Mouse (Mus musculus) macrophage (primary cell): ENCODE measurements at regions not wholly inside any gene's neighbourhood (a gene's known extent, or its start where the extent isn't known, plus 50 kb on each side); places are given as distances from the start of the nearest gene placed in this dataset.

Source experiments
- H3K27ac ChIP-seq: fragments of 350-480 bp; formaldehyde crosslinking; 2 replicates; pipeline ENCODE4 v1.9.0; 2021
- H3K36me3 ChIP-seq: fragments of 350-480 bp; formaldehyde crosslinking; 2 replicates; pipeline ENCODE4 v1.9.0; 2021; ENCODE audit errors: inconsistent target
- H3K4me3 ChIP-seq: fragments of 350-480 bp; formaldehyde crosslinking; 2 replicates; pipeline ENCODE4 v1.9.0; 2021; ENCODE audit errors: inconsistent target
- H3K79me2 ChIP-seq: fragments of 350-480 bp; formaldehyde crosslinking; 2 replicates; pipeline ENCODE4 v1.9.0; 2021; ENCODE audit errors: inconsistent target
- WGBS: methylation state at CpG from one replicate; pipeline ENCODE4 v1.1.7; 2026; ENCODE audit warnings: inconsistent platforms; ENCODE audit not compliant: missing documents; 5-methylcytosine and 5-hydroxymethylcytosine counted together

GRCm38 (mm10) chr6:101921186-101921585 lies 543.5 kb upstream of the Pdzrn3 start:
- H3K36me3 ChIP-seq: no peaks in the 10 kb centered on the region
- no peaks in the 10 kb centered on the region for H3K79me2 ChIP-seq
- H3K27ac ChIP-seq: no peak overlapping the region
- no peak overlapping the region for H3K4me3 ChIP-seq

GRCm38 (mm10) chr6:101918914-101919313 lies 541.2 kb upstream of the Pdzrn3 start:
- Histone ChIP-seq H3K4me3 (no peak overlapping the region), H3K27ac (no peak overlapping the region), H3K36me3 (no peaks in the 10 kb centered on the region), H3K79me2 (no peaks in the 10 kb centered on the region)

GRCm38 (mm10) chr6:101905029-101905342 lies 527.3 kb upstream of the Pdzrn3 start:
- no peak overlapping the region for H3K27ac ChIP-seq
- no peaks in the 10 kb centered on the region for H3K36me3 ChIP-seq
- 79% methylated on average over 2 of the region's 2 CpGs for WGBS
- H3K79me2 ChIP-seq: no peaks in the 10 kb centered on the region
- no peak overlapping the region for H3K4me3 ChIP-seq

GRCm38 (mm10) chr6:101904234-101905028 lies 526.7 kb upstream of the Pdzrn3 start:
- WGBS: 64% methylated on average over 2 of the region's 2 CpGs
- Histone ChIP-seq H3K27ac (no peak overlapping the region), H3K36me3 (no peaks in the 10 kb centered on the region), H3K79me2 (no peaks in the 10 kb centered on the region), H3K4me3 (no peak overlapping the region)

- WGBS: 83% methylated on average over 2 of the region's 2 CpGs
- Histone ChIP-seq H3K4me3 (no peak overlapping the region), H3K36me3 (no peaks in the 10 kb centered on the region), H3K79me2 (no peaks in the 10 kb centered on the region), H3K27ac (no peak overlapping the region)
Observed at GRCm38 (mm10) chr6:101902276-101902675, 524.6 kb upstream of the Pdzrn3 start.

- WGBS: 86% methylated on average over 4 of the region's 4 CpGs
- Histone ChIP-seq H3K4me3 (no peak overlapping the region), H3K79me2 (no peaks in the 10 kb centered on the region), H3K36me3 (no peaks in the 10 kb centered on the region), H3K27ac (no peak overlapping the region)
Observed at GRCm38 (mm10) chr6:101898544-101898943, 520.8 kb upstream of the Pdzrn3 start.

GRCm38 (mm10) chr6:101890655-101891054 lies 513.0 kb upstream of the Pdzrn3 start:
- H3K36me3 ChIP-seq: no peaks in the 10 kb centered on the region
- no peaks in the 10 kb centered on the region for H3K79me2 ChIP-seq
- no peak overlapping the region for H3K4me3 ChIP-seq
- no peak overlapping the region for H3K27ac ChIP-seq

GRCm38 (mm10) chr6:101882938-101883337 lies 505.2 kb upstream of the Pdzrn3 start:
- Histone ChIP-seq H3K27ac (no peak overlapping the region), H3K4me3 (no peak overlapping the region), H3K79me2 (no peaks in the 10 kb centered on the region), H3K36me3 (no peaks in the 10 kb centered on the region)
- WGBS: 78% methylated on average over 4 of the region's 4 CpGs

- WGBS: 56% methylated on average over 1 of the region's 1 CpGs
- Histone ChIP-seq H3K79me2 (no peaks in the 10 kb centered on the region), H3K27ac (no peak overlapping the region)
Observed at GRCm38 (mm10) chr6:101874894-101875293, 497.2 kb upstream of the Pdzrn3 start.

GRCm38 (mm10) chr6:101858895-101859294 lies 481.2 kb upstream of the Pdzrn3 start:
- 77% methylated on average over 5 of the region's 5 CpGs for WGBS
- H3K4me3 ChIP-seq: no peak overlapping the region
- H3K27ac ChIP-seq: no peak overlapping the region
- no peaks in the 10 kb centered on the region for H3K36me3 ChIP-seq
- H3K79me2 ChIP-seq: no peaks in the 10 kb centered on the region

More at GRCm38 (mm10) chr6:101874894-101875293, 497.2 kb upstream of the Pdzrn3 start:
- Histone ChIP-seq H3K36me3 (no peaks in the 10 kb centered on the region), H3K4me3 (no peak overlapping the region)

- no peaks in the 10 kb centered on the region for H3K79me2 ChIP-seq
- no peak overlapping the region for H3K4me3 ChIP-seq
- no peaks in the 10 kb centered on the region for H3K36me3 ChIP-seq
- no peak overlapping the region for H3K27ac ChIP-seq
- 93% methylated on average over 4 of the region's 4 CpGs for WGBS
Observed at GRCm38 (mm10) chr6:101840695-101841094, 463.0 kb upstream of the Pdzrn3 start.

GRCm38 (mm10) chr6:101837563-101837962 lies 459.9 kb upstream of the Pdzrn3 start:
- 94% methylated on average over 6 of the region's 6 CpGs for WGBS
- H3K36me3 ChIP-seq: no peaks in the 10 kb centered on the region
- no peaks in the 10 kb centered on the region for H3K79me2 ChIP-seq
- H3K4me3 ChIP-seq: no peak overlapping the region
- H3K27ac ChIP-seq: no peak overlapping the region

- Histone ChIP-seq H3K79me2 (no peaks in the 10 kb centered on the region), H3K36me3 (no peaks in the 10 kb centered on the region), H3K4me3 (no peak overlapping the region), H3K27ac (no peak overlapping the region)
- 55% methylated on average over 2 of the region's 2 CpGs for WGBS
Observed at GRCm38 (mm10) chr6:101793986-101794385, 416.3 kb upstream of the Pdzrn3 start.

- Histone ChIP-seq H3K27ac (no peak overlapping the region), H3K4me3 (no peak overlapping the region), H3K36me3 (no peaks in the 10 kb centered on the region), H3K79me2 (no peaks in the 10 kb centered on the region)
- WGBS: 85% methylated on average over 2 of the region's 3 CpGs
Observed at GRCm38 (mm10) chr6:101777864-101778263, 400.2 kb upstream of the Pdzrn3 start.

GRCm38 (mm10) chr6:101773151-101773550 lies 395.5 kb upstream of the Pdzrn3 start:
- Histone ChIP-seq H3K4me3 (no peak overlapping the region), H3K79me2 (no peaks in the 10 kb centered on the region), H3K27ac (no peak overlapping the region), H3K36me3 (no peaks in the 10 kb centered on the region)
- WGBS: 86% methylated on average over 5 of the region's 5 CpGs

- Histone ChIP-seq H3K4me3 (no peak overlapping the region), H3K27ac (no peak overlapping the region), H3K79me2 (no peaks in the 10 kb centered on the region), H3K36me3 (no peaks in the 10 kb centered on the region)
- 79% methylated on average over 3 of the region's 3 CpGs for WGBS
Observed at GRCm38 (mm10) chr6:101735107-101735506, 357.4 kb upstream of the Pdzrn3 start.
